Mouse (Mus musculus): ENCODE results near the gene Zp3. TPM values are rescaled to one million over a fixed set of nuclear protein-coding genes. Genes with fewer than 3 reads are reported as not detected.
A peak's percentile ranks its signal among the peaks of the same experiment; 100 is the strongest.

The Zp3 gene
- polyA plus RNA-seq, 1 experiment from 2014 or later: 0.11 TPM

DNA sequence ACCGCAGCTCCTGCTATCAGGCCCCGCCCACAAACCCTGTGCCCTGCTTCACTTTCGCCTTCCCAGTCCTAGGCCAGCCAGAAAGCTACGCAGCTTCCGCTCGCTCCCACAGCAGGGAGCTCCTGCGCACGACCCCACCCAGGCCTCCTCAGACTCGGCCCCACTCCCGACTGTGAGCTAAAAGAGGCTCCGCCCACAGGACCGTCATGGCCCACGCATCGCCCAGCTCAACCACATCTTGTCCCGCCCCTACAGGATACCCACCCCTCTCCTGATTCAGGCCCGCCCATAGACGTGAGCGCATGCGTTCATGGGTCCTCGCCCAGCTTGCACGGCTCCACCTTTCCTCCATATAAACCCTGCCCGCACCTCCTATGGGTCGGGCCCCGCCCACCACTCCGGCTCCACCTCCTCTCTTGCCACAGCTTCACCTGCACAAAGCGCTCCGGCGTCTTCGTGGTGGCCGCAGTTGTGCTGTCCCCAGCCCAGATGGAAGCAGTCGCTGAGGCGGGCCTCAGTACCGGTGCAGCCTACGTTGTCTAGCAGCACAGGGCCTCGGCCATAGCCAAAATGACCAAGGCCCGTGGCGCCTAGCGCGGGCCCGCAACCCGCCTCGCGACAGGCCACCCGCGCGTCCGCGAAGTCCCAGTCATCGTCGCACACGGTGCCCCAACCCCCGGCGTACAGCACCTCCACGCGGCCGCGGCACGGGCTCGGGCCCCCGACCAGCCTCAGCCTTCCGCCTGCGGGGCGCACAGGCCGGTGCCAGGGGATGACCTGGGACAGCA is 17.2 kb upstream of the Zp3 start:
- Histone ChIP-seq H3K27me3 (replicated peaks) (peaks cover 6% of the 10 kb centered on the region; the same call in 1 of the 2 replicates), H3K27ac (replicated peaks) (peak overlapping the region; percentile 91), H3K9ac (peak overlapping the region; percentile 90), H3K4me3 (peak overlapping the region; percentile 62), H3K4me2 (peak overlapping the region; percentile 88), H3K4me1 (peaks cover 37% of the 10 kb centered on the region), H3K9me3 (no peaks in the 10 kb centered on the region), H3K36me3 (no peaks in the 10 kb centered on the region)
- peak; percentile 93 for ATAC-seq (ENCODE audit: extremely low read depth, insufficient number of reproducible peaks, low FRiP score, low TSS enrichment)
- under 1% methylated on average over 64 of the region's 64 CpGs for WGBS

DNA sequence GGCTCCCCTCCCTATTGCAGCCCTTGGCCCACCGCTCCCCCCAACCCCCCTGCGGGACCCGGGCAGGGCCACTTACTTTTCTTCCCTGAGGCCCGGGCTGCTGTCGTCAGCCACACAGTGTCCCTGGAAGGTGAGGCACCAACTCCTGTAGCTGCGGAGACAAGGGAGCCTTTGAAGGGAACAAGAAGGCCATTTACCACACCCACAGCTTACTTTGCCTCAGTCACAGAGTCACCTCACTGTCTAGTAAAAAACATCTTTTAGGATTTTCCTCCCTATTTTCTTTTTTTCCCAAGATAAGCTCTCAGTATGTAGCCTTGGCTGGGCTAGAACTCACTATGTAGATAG is 16.6 kb upstream of the Zp3 start:
- Histone ChIP-seq H3K27me3 (replicated peaks) (peaks cover 6% of the 10 kb centered on the region; the same call in 1 of the 2 replicates), H3K4me3 (peak overlapping the region; percentile 62), H3K36me3 (no peaks in the 10 kb centered on the region), H3K27ac (replicated peaks) (peak overlapping the region; percentile 91), H3K9ac (peak overlapping the region; percentile 90), H3K4me2 (peak overlapping the region; percentile 88), H3K9me3 (no peaks in the 10 kb centered on the region), H3K4me1 (peaks cover 33% of the 10 kb centered on the region)
- WGBS: 8% methylated on average over 6 of the region's 6 CpGs
- ATAC-seq (ENCODE audit: extremely low read depth, insufficient number of reproducible peaks, low FRiP score, low TSS enrichment): no peak

DNA sequence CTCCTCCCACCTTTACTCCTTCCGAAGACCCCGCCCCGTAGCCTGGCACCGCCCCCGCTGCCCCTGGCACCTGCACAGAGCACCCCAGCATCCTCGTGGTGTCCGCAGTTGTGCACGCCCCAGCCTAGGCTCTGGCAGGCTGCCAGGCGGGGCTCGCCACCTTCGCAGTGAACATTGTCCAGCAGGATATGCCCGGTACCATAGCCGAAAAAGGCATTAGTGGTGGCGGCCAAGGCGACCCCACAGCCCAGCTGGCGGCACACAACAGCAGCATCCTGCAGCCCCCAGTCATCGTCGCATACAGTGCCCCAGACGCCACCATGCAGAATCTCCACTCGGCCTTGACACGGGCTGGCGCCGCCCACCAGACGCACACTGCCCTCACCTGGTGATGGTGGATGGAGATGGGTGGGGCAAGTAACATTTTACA is 14.4 kb upstream of the Zp3 start:
- Histone ChIP-seq H3K9ac (peak overlapping the region; percentile 50; the same call in 1 of the 2 replicates), H3K4me3 (peak overlapping the region; percentile 33), H3K9me3 (no peaks in the 10 kb centered on the region), H3K36me3 (no peaks in the 10 kb centered on the region), H3K27ac (replicated peaks) (no peak overlapping the region), H3K27me3 (replicated peaks) (peaks cover 9% of the 10 kb centered on the region; the same call in 1 of the 2 replicates), H3K4me2 (peak overlapping the region; percentile 65), H3K4me1 (peaks cover 30% of the 10 kb centered on the region)
- no peak for ATAC-seq (ENCODE audit: extremely low read depth, insufficient number of reproducible peaks, low FRiP score, low TSS enrichment)
- 11% methylated on average over 24 of the region's 24 CpGs for WGBS

DNA sequence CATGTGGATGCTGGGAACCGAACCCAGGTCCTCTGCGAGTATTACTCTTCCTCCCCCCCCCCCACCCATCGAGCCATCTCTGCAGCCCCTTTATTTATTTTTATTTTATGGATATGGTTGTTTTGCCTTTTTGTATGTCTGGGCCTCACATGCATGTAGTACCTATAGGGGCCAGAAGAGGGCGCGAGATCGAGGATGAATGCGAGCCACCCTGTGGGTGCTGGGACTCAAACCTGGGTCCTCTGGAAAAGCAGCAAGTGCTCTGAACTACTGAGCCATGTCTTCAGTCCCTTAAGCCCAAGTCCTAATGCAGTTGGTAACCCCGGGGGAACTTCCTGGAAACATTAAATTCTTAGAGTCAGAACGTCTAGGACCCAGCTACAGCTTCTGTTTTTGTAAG is 13.0 kb upstream of the Zp3 start:
- H3K27me3 ChIP-seq (replicated peaks): peaks cover 9% of the 10 kb centered on the region; the same call in 1 of the 2 replicates
- H3K4me3 ChIP-seq: no peak overlapping the region
- H3K9ac ChIP-seq: no peak overlapping the region
- no peaks in the 10 kb centered on the region for H3K36me3 ChIP-seq
- no peak for ATAC-seq (ENCODE audit: extremely low read depth, insufficient number of reproducible peaks, low FRiP score, low TSS enrichment)
- peaks cover 18% of the 10 kb centered on the region for H3K4me1 ChIP-seq
- WGBS: 45% methylated on average over 9 of the region's 9 CpGs
- no peak overlapping the region for H3K4me2 ChIP-seq
- H3K27ac ChIP-seq (replicated peaks): no peak overlapping the region
- H3K9me3 ChIP-seq: no peaks in the 10 kb centered on the region

DNA sequence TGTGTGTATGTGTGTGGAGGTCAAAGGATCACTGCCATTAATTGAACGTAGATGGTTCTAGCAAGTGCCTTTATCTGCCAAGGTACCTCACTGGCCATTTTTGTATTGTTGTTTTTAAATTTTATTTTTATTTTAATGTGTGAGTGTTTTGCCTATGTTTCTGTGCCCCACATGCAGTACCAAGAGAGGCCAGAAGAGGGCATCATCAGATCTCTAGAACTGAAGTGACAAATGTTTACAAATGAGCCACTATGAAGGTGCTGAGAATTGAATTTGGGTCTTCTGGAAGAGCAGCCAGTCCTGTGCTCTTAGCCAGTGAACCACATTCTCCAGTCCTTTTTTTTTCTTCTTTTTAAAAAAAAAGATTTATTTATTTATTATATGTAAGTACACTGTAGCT is 11.1 kb upstream of the Zp3 start:
- 35% methylated on average over 1 of the region's 1 CpGs for WGBS
- Histone ChIP-seq H3K4me2 (no peak overlapping the region), H3K27ac (replicated peaks) (no peak overlapping the region), H3K4me3 (no peak overlapping the region), H3K9me3 (no peaks in the 10 kb centered on the region), H3K4me1 (peaks cover 12% of the 10 kb centered on the region), H3K27me3 (replicated peaks) (peaks cover 9% of the 10 kb centered on the region; the same call in 1 of the 2 replicates), H3K9ac (no peak overlapping the region), H3K36me3 (no peaks in the 10 kb centered on the region)
- ATAC-seq (ENCODE audit: extremely low read depth, insufficient number of reproducible peaks, low FRiP score, low TSS enrichment): no peak

DNA sequence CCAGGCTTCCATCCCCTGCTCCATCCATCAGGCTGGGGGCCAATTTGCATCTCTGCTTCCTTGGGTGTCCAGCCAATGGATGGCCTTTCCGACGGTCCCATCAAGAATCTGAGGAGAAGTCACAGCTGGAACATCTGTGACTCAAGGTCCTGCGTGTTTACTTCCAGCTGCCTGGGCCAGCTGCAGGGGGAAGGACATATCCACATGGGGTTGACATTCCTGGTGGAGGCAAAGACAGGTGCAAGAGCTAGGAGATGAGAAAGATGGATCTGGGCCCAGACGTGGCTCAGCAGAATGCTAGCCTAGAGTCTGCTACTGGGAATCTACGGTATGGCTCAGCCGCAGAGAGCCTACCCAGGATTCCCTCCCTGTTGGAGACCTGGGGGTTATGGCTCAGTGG is 9.7 kb upstream of the Zp3 start:
- 70% methylated on average over 6 of the region's 6 CpGs for WGBS
- H3K9ac ChIP-seq: no peak overlapping the region
- ATAC-seq (ENCODE audit: extremely low read depth, insufficient number of reproducible peaks, low FRiP score, low TSS enrichment): no peak

DNA sequence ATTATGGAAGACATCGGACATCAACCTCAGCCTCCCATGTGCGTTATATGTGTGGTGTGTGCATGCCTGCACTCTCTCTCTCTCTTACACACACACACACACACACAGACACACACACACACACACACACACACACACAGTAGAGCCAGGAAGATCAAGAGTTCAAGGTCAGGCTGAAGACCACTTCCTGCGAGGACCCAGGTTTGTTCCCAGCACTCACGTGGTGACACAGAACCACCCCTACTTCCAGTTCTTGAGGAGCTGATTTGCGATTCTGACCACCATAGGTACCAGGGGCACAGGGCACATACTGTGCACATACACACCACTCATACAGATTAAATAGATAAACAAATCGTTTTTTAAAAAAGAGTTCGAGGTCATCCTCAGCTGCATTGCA is 8.0 kb upstream of the Zp3 start:
- H3K9me3 ChIP-seq: no peaks in the 10 kb centered on the region
- H3K9ac ChIP-seq: no peak overlapping the region
- ATAC-seq (ENCODE audit: extremely low read depth, insufficient number of reproducible peaks, low FRiP score, low TSS enrichment): no peak
- 77% methylated on average over 7 of the region's 7 CpGs for WGBS
- no peak overlapping the region for H3K4me3 ChIP-seq
- no peaks in the 10 kb centered on the region for H3K4me1 ChIP-seq
- H3K27ac ChIP-seq (replicated peaks): no peak overlapping the region
- 0 out of 2 replicates have a peak, but pooled peaks cover 3% of the 10 kb centered on the region for H3K27me3 ChIP-seq (replicated peaks)
- no peak overlapping the region for H3K4me2 ChIP-seq
- H3K36me3 ChIP-seq: no peaks in the 10 kb centered on the region

More for the DNA sequence above, 9.7 kb upstream of the Zp3 start:
- no peak overlapping the region for H3K4me2 ChIP-seq
- H3K27me3 ChIP-seq (replicated peaks): 0 out of 2 replicates have a peak, but pooled peaks cover 5% of the 10 kb centered on the region
- H3K27ac ChIP-seq (replicated peaks): no peak overlapping the region
- H3K9me3 ChIP-seq: no peaks in the 10 kb centered on the region
- H3K36me3 ChIP-seq: no peaks in the 10 kb centered on the region
- peaks cover 8% of the 10 kb centered on the region for H3K4me1 ChIP-seq
- no peak overlapping the region for H3K4me3 ChIP-seq

DNA sequence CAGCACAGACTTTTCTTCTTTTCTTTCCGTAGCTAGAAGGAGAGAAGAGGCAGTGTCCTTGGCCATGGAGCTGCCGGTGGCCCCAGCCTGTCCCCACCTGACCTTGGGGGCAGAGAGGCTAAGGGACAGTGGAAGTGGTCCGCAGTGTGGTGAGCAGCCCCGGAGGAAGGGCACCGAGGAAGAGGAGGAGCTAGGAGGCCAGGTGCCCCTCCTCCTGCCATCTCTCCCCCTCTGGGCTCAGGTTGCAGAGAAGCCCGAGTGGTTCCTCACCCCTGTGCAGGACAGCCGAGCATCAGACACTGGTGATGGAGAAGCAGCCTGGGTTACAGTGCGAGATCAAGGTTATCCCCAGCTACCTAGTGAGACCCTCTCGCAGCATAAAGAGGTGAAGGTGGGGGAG is 5.5 kb upstream of the Zp3 start, which contains the start of gene Ssc4d:
Gene Ssc4d (minus strand): TSS at position 167 of the 400 bp plus-strand sequence.
- no peak within 1 kb of the TSS for H3K4me3 ChIP-seq
- ATAC-seq (ENCODE audit: extremely low read depth, insufficient number of reproducible peaks, low FRiP score, low TSS enrichment): no peak
- H3K4me2 ChIP-seq: no peak within 1 kb of the TSS
- WGBS: 16% methylated on average over 9 of the region's 9 CpGs
- H3K27me3 ChIP-seq (replicated peaks): peaks cover 3% of the 10 kb centered on the region; the same call in 1 of the 2 replicates
- no peaks in the 10 kb centered on the region for H3K4me1 ChIP-seq
- no peak within 1 kb of the TSS for H3K27ac ChIP-seq (replicated peaks)
- H3K9me3 ChIP-seq: no peaks in the 10 kb centered on the region
- H3K36me3 ChIP-seq: no peaks in the 10 kb centered on the region
- H3K9ac ChIP-seq: no peak within 1 kb of the TSS

DNA sequence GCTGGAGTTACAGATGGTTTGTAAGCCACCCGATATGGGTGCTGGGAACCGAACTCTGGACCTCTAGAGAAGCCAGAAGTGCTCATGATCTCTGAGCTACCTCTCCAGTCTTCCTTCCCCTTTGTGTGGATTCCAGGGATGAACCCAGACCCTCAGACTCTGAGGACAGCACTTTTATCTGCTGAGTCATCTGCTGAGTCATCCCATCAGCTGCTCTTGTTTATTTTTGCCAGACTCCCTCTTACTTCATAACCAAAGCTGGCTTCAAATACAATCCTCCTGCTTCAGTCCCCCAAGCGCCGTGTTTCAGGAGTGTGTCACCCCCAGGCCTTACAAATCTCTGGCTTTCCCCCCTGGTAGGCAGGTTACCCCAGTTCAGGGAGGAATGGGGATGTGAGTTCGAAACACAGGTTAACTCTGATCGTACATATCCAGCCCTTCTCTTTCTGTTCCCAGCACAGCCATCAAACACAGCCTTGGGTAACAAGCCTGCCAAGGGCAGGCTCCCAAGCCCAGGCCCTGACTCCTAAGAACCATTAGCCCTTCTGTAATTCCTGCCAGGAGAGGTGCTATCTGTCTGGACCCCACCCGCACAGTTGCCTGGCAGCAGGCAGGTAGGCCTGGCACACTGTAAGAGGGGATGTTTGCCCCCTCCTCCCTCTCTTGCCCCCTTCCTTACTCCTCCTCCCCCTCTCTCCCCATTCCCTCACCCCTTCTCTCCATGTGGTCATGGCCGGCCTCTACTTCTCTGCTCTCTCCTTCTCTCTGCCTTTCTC is 3.8 kb upstream of the Zp3 start:
- Histone ChIP-seq H3K9me3 (no peaks in the 10 kb centered on the region), H3K27ac (replicated peaks) (no peak overlapping the region), H3K4me2 (no peak overlapping the region), H3K27me3 (replicated peaks) (no peaks in the 10 kb centered on the region; the same call in 1 of the 2 replicates), H3K36me3 (no peaks in the 10 kb centered on the region), H3K4me3 (no peak overlapping the region), H3K9ac (no peak overlapping the region), H3K4me1 (no peaks in the 10 kb centered on the region)
- WGBS: 83% methylated on average over 8 of the region's 8 CpGs
- ATAC-seq (ENCODE audit: extremely low read depth, insufficient number of reproducible peaks, low FRiP score, low TSS enrichment): no peak; the same call in 1 of the 2 replicates

DNA sequence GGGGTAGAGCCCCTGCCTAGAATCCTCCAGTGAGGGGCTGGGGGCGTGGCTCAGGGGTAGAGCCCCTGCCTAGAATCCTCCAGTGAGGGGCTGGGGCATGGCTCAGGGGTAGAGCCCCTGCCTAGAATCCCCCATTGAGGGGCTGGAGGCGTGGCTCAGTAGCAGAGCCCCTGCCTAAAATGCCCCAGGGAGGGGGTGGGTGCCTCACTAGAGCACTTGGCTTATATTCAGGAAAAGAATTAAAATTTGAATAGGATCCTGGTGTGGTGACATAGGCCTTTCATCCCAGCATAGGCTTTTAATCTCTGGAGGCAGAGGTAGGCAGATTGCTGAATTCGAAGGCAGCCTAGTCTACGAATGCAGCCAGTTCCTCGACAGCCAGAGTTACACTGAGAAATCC is 518 bp upstream of the Zp3 start:
- no peak for ATAC-seq (ENCODE audit: extremely low read depth, insufficient number of reproducible peaks, low FRiP score, low TSS enrichment)
- no peak overlapping the region for H3K4me2 ChIP-seq
- no peak overlapping the region for H3K4me3 ChIP-seq
- no peaks in the 10 kb centered on the region for H3K9me3 ChIP-seq
- WGBS: 75% methylated on average over 5 of the region's 5 CpGs
- no peak overlapping the region for H3K27ac ChIP-seq (replicated peaks)
- H3K36me3 ChIP-seq: no peaks in the 10 kb centered on the region
- H3K4me1 ChIP-seq: no peaks in the 10 kb centered on the region
- no peak overlapping the region for H3K9ac ChIP-seq
- peaks cover 8% of the 10 kb centered on the region; the same call in 1 of the 2 replicates for H3K27me3 ChIP-seq (replicated peaks)

DNA sequence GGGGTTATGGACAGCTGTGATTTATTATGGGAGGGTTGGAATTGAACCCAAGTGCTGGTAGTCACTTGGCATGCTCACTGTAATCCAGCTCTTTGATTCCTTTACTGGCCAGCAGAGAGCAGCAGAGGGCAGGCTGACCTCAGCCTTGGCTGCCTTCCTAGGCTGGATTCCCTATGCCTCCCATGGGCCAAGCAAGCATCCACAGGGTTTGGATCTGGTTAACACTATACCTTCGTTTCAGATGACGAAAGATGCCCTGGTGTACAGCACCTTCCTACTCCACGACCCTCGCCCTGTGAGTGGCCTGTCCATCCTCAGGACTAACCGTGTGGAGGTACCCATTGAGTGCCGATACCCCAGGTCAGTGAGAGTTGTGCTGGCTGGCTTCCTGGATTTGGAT is 2.5 kb downstream of the Zp3 start:
- Histone ChIP-seq H3K4me1 (no peaks in the 10 kb centered on the region), H3K4me3 (no peak overlapping the region), H3K4me2 (no peak overlapping the region), H3K27ac (replicated peaks) (no peak overlapping the region), H3K36me3 (no peaks in the 10 kb centered on the region), H3K9ac (no peak overlapping the region), H3K9me3 (no peaks in the 10 kb centered on the region), H3K27me3 (replicated peaks) (peaks cover 8% of the 10 kb centered on the region; the same call in 1 of the 2 replicates)
- 37% methylated on average over 6 of the region's 6 CpGs for WGBS
- no peak for ATAC-seq (ENCODE audit: extremely low read depth, insufficient number of reproducible peaks, low FRiP score, low TSS enrichment)

Data from heart, embryonic 13.5 days (tissue).